Mouse (Mus musculus) common myeloid progenitor, adult 5-6 weeks (primary cell): ENCODE data around the gene Phc2. TPM values are rescaled to one million over a fixed set of nuclear protein-coding genes. Genes with fewer than 3 reads are reported as not detected.

Source experiments
- ATAC-seq: replicated peaks from 2 replicates; pipeline ENCODE4 v1.8.0; 2016; ENCODE audit warnings: low read depth, mild to moderate bottlenecking, moderate TSS enrichment, inconsistent platforms; ENCODE audit not compliant: poor library complexity, severe bottlenecking
- total RNA-seq: library from RNA; stranded (forward); fragments of 200-1000, 187-1606 nt; gene quantifications from 2 replicates; pipeline ENCODE4 v1.2.3, GENCODE M21; 2017

Phc2 gene
- total RNA-seq, 1 experiment from 2014 or later, result 23.0 TPM

DNA sequence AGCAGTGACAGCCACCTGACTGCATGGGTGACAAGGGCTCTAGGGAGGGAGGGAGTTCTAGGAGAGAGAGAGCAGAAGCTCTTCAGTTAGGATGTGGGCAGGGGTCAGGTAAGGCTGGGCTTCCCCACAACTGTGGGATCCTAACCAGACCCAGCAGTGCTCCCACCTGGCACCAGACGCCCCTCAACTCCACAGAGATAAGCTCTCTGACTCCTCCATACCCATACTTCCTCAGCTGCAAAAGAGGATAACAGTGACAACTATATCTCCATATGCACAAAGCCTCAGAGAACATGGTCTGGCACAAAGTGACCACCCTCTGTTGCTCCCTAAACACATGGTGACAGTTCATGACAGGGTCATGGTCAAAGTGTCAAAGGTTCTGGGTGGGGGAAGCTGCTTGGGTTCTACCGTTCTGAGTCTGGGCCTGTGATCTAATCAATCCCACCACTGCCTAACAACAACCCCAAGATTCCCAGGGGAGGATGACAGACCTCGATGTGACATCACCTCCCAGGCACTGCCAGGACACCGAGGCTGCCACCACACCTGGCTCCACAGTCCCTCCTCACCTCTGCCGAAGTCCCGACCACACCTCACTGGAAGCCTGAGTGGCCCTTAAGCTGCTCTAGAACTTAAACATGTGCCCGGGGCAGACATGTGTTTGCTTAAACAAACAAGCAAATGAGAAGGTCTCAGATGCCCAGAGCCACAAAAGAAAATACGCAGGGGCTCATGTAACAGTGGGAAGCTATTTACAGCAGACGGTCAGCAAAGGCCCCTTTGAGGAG lies 147.4 kb downstream of the Phc2 start:
- ATAC-seq, result peak; percentile 26; the same call in 1 of the 2 replicates

Other genes with a start within 250 kb of the Phc2 start
- 2.6 and 3.2 TPM in 2 replicates for gene Zscan20, start 44.6 kb upstream of the Phc2 start, total RNA-seq
- 0.44 and 1.1 TPM in 2 replicates for gene Tlr12, start 36.1 kb upstream of the Phc2 start, total RNA-seq
- 0.09 TPM in 1 of 2 replicates, not detected in the other for gene A3galt2, start 100.7 kb downstream of the Phc2 start, total RNA-seq
- gene Zfp362, start 151.3 kb downstream of the Phc2 start, total RNA-seq, result 8.1 and 14.6 TPM in 2 replicates
- 0.37 and 0.39 TPM in 2 replicates for gene Trim62, start 228.9 kb downstream of the Phc2 start, total RNA-seq